Mouse (Mus musculus): ENCODE data around the gene Kif24. TPM values are rescaled to one million over a fixed set of nuclear protein-coding genes. Genes with fewer than 3 reads are reported as not detected.

The Kif24 gene
- polyA plus RNA-seq, 1 experiment from 2014 or later: 3.4 TPM

- 70% methylated on average over 11 of the region's 11 CpGs for WGBS
- Histone ChIP-seq H3K4me2 (replicated peaks) (no peak overlapping the region), H3K36me3 (replicated peaks; ENCODE audit: control insufficient read depth, insufficient read depth) (no peaks in the 10 kb centered on the region), H3K27ac (no peak overlapping the region), H3K27me3 (ENCODE audit: control insufficient read depth, insufficient read depth, low read length) (peaks cover 45% of the 10 kb centered on the region), H3K4me1 (replicated peaks; ENCODE audit: control insufficient read depth, insufficient read depth, low read length) (peaks cover 13% of the 10 kb centered on the region; the same call in 1 of the 2 replicates), H3K4me3 (replicated peaks; ENCODE audit: low read length) (no peak overlapping the region), H3K9me3 (ENCODE audit: control insufficient read depth, low read length) (no peaks in the 10 kb centered on the region), H3K9ac (no peak overlapping the region)
- ATAC-seq (ENCODE audit: low FRiP score) (peak; percentile 36; the same call in 1 of the 2 replicates), DNase-seq (ENCODE audit: low spot score) (peak; percentile 52)
Measured at GRCm38 (mm10) chr4:41495850-41496249, 31.2 kb upstream of the Kif24 start.

- Histone ChIP-seq H3K9me3 (ENCODE audit: control insufficient read depth, low read length) (no peaks in the 10 kb centered on the region), H3K4me3 (replicated peaks; ENCODE audit: low read length) (no peak overlapping the region), H3K4me2 (replicated peaks) (no peak overlapping the region), H3K27ac (no peak overlapping the region), H3K4me1 (replicated peaks; ENCODE audit: control insufficient read depth, insufficient read depth, low read length) (peaks cover 13% of the 10 kb centered on the region; the same call in 1 of the 2 replicates), H3K36me3 (replicated peaks; ENCODE audit: control insufficient read depth, insufficient read depth) (no peaks in the 10 kb centered on the region), H3K9ac (no peak overlapping the region), H3K27me3 (ENCODE audit: control insufficient read depth, insufficient read depth, low read length) (peaks cover 38% of the 10 kb centered on the region)
- DNase-seq (ENCODE audit: low spot score) (no peak), ATAC-seq (ENCODE audit: low FRiP score) (no peak)
- WGBS: 84% methylated on average over 4 of the region's 4 CpGs
Measured at GRCm38 (mm10) chr4:41495076-41495475, 30.4 kb upstream of the Kif24 start.

DNA sequence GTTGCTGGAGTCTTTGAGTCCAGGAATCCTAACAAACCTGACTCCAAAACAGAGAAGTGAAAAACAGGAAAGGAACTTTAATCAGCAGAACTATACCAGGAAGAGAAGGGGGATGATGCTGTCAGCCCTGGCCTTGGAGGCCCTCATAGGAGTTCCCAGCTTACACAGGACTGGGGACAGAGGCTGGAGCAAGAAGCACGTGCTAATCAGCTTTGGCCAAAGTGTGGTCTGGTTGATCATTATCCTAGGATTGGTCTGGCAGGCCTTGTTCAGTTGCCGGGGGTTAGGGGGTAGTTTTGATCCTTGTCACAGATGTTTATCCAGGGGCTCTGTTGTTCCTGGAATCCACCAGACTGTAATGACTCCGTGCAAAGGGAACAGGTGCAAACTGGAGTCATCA is 29.7 kb upstream of the Kif24 start:
- Histone ChIP-seq H3K36me3 (replicated peaks; ENCODE audit: control insufficient read depth, insufficient read depth) (no peaks in the 10 kb centered on the region), H3K4me3 (replicated peaks; ENCODE audit: low read length) (no peak overlapping the region), H3K4me2 (replicated peaks) (no peak overlapping the region), H3K4me1 (replicated peaks; ENCODE audit: control insufficient read depth, insufficient read depth, low read length) (peaks cover 11% of the 10 kb centered on the region; the same call in 1 of the 2 replicates), H3K9ac (no peak overlapping the region), H3K27me3 (ENCODE audit: control insufficient read depth, insufficient read depth, low read length) (peaks cover 31% of the 10 kb centered on the region), H3K27ac (no peak overlapping the region), H3K9me3 (ENCODE audit: control insufficient read depth, low read length) (no peaks in the 10 kb centered on the region)
- WGBS: 42% methylated on average over 3 of the region's 3 CpGs
- ATAC-seq (ENCODE audit: low FRiP score) (no peak), DNase-seq (ENCODE audit: low spot score) (no peak)

DNA sequence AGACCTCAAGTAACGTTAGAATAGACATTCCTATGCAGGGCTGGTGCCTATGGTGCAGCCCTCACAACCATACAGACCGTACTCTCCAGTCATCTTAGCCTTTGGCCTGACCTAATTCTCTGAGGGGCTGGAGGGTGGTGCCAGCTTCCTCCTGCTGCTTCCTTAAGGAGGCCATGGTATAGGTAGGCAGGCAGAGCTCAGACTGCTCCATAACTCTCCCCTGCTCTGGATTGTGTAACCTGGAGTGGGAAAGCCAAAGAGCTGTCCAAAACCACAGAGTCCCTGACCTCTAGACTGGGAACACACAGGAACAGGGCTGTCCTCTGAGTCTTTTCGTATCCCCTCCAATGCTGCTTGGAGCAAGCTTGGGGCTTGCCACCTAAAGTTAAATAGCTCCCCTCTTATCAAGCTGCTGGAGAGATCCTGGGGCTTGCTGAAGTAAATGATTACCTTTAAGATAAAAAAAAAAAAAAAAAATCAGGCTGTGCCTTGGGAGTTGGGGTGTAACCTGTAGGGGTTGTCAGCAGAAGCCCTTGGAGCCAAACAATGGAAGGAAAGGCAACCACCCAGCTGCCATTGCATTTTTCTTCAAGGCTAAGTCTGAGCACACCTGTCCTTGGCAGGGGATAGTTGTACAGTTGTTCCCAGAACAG is 28.9 kb upstream of the Kif24 start:
- H3K4me1 ChIP-seq (replicated peaks; ENCODE audit: control insufficient read depth, insufficient read depth, low read length): peaks cover 8% of the 10 kb centered on the region; the same call in 1 of the 2 replicates
- WGBS: 70% methylated on average over 3 of the region's 3 CpGs
- ATAC-seq (ENCODE audit: low FRiP score) (no peak), DNase-seq (ENCODE audit: low spot score) (no peak)
- H3K27ac ChIP-seq: no peak overlapping the region
- H3K9ac ChIP-seq: no peak overlapping the region
- H3K27me3 ChIP-seq (ENCODE audit: control insufficient read depth, insufficient read depth, low read length): peaks cover 23% of the 10 kb centered on the region
- H3K4me3 ChIP-seq (replicated peaks; ENCODE audit: low read length): no peak overlapping the region
- H3K9me3 ChIP-seq (ENCODE audit: control insufficient read depth, low read length): no peaks in the 10 kb centered on the region
- H3K4me2 ChIP-seq (replicated peaks): no peak overlapping the region
- H3K36me3 ChIP-seq (replicated peaks; ENCODE audit: control insufficient read depth, insufficient read depth): no peaks in the 10 kb centered on the region

DNA sequence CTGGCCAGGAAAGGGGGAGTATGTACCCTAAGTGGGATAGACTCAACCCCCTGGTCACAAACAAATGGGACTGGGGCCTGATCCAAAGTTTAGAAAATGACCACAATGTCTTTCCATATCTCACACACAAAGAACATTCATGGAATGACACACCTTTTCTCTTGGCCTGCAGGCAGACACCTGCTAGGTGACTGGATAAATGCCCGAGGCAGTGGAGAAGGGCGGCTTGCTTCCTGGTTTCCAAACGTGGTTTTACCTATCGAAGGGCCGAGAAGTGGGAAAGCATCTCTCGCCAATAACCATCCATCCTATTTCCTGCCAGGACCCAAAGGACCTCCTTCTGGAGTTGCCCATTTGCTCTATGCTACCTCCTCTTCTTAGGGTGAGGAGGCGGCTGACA is 28.3 kb upstream of the Kif24 start:
- ATAC-seq (ENCODE audit: low FRiP score) (no peak), DNase-seq (ENCODE audit: low spot score) (no peak)
- H3K36me3 ChIP-seq (replicated peaks; ENCODE audit: control insufficient read depth, insufficient read depth): no peaks in the 10 kb centered on the region
- H3K27ac ChIP-seq: no peak overlapping the region
- 90% methylated on average over 7 of the region's 7 CpGs for WGBS
- no peak overlapping the region for H3K9ac ChIP-seq
- peaks cover 4% of the 10 kb centered on the region; the same call in 1 of the 2 replicates for H3K4me1 ChIP-seq (replicated peaks; ENCODE audit: control insufficient read depth, insufficient read depth, low read length)
- no peak overlapping the region for H3K4me2 ChIP-seq (replicated peaks)
- H3K4me3 ChIP-seq (replicated peaks; ENCODE audit: low read length): no peak overlapping the region
- peaks cover 16% of the 10 kb centered on the region for H3K27me3 ChIP-seq (ENCODE audit: control insufficient read depth, insufficient read depth, low read length)
- no peaks in the 10 kb centered on the region for H3K9me3 ChIP-seq (ENCODE audit: control insufficient read depth, low read length)

- H3K27ac ChIP-seq: no peak overlapping the region
- no peaks in the 10 kb centered on the region for H3K4me1 ChIP-seq (replicated peaks; ENCODE audit: control insufficient read depth, insufficient read depth, low read length)
- DNase-seq (ENCODE audit: low spot score) (no peak), ATAC-seq (ENCODE audit: low FRiP score) (no peak)
- H3K9me3 ChIP-seq (ENCODE audit: control insufficient read depth, low read length): no peaks in the 10 kb centered on the region
- H3K9ac ChIP-seq: no peak overlapping the region
- H3K4me2 ChIP-seq (replicated peaks): no peak overlapping the region
- H3K27me3 ChIP-seq (ENCODE audit: control insufficient read depth, insufficient read depth, low read length): no peaks in the 10 kb centered on the region
- no peak overlapping the region for H3K4me3 ChIP-seq (replicated peaks; ENCODE audit: low read length)
- peaks cover 7% of the 10 kb centered on the region; the same call in 1 of the 2 replicates for H3K36me3 ChIP-seq (replicated peaks; ENCODE audit: control insufficient read depth, insufficient read depth)
- WGBS: 55% methylated on average over 6 of the region's 6 CpGs
Measured at GRCm38 (mm10) chr4:41481601-41482017, 16.9 kb upstream of the Kif24 start.

DNA sequence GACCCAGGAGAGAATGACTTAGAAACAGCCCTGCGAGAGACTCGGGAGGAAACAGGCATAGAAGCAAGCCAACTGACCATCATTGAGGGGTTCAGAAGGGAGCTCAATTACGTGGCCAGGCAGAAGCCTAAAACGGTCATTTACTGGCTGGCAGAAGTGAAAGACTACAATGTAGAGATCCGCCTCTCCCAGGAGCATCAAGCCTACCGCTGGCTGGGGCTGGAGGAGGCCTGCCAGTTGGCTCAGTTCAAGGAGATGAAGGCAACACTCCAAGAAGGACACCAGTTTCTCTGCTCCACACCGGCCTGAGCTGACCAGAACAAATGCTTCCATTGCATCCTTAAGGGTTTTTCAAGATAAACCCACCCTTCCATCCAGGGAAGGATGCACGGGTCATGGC is 15.6 kb upstream of the Kif24 start:
- Histone ChIP-seq H3K4me3 (replicated peaks; ENCODE audit: low read length) (no peak overlapping the region), H3K4me1 (replicated peaks; ENCODE audit: control insufficient read depth, insufficient read depth, low read length) (no peaks in the 10 kb centered on the region), H3K9me3 (ENCODE audit: control insufficient read depth, low read length) (no peaks in the 10 kb centered on the region), H3K27ac (no peak overlapping the region), H3K9ac (no peak overlapping the region), H3K27me3 (ENCODE audit: control insufficient read depth, insufficient read depth, low read length) (no peaks in the 10 kb centered on the region), H3K4me2 (replicated peaks) (no peak overlapping the region), H3K36me3 (replicated peaks; ENCODE audit: control insufficient read depth, insufficient read depth) (peaks cover 7% of the 10 kb centered on the region; the same call in 1 of the 2 replicates)
- WGBS: 81% methylated on average over 8 of the region's 8 CpGs
- ATAC-seq (ENCODE audit: low FRiP score) (no peak), DNase-seq (ENCODE audit: low spot score) (no peak)

- H3K27ac ChIP-seq: no peak overlapping the region
- DNase-seq (ENCODE audit: low spot score) (no peak), ATAC-seq (ENCODE audit: low FRiP score) (no peak)
- no peak overlapping the region for H3K4me3 ChIP-seq (replicated peaks; ENCODE audit: low read length)
- no peak overlapping the region for H3K4me2 ChIP-seq (replicated peaks)
- H3K27me3 ChIP-seq (ENCODE audit: control insufficient read depth, insufficient read depth, low read length): no peaks in the 10 kb centered on the region
- no peaks in the 10 kb centered on the region for H3K4me1 ChIP-seq (replicated peaks; ENCODE audit: control insufficient read depth, insufficient read depth, low read length)
- no peaks in the 10 kb centered on the region for H3K9me3 ChIP-seq (ENCODE audit: control insufficient read depth, low read length)
- H3K9ac ChIP-seq: no peak overlapping the region
- WGBS: 76% methylated on average over 1 of the region's 1 CpGs
- peaks cover 7% of the 10 kb centered on the region; the same call in 1 of the 2 replicates for H3K36me3 ChIP-seq (replicated peaks; ENCODE audit: control insufficient read depth, insufficient read depth)
Measured at GRCm38 (mm10) chr4:41479456-41479804, 14.7 kb upstream of the Kif24 start.

GRCm38 (mm10) chr4:41478751-41479455 is 14.2 kb upstream of the Kif24 start:
- Histone ChIP-seq H3K4me3 (replicated peaks; ENCODE audit: low read length) (no peak overlapping the region), H3K36me3 (replicated peaks; ENCODE audit: control insufficient read depth, insufficient read depth) (peaks cover 7% of the 10 kb centered on the region; the same call in 1 of the 2 replicates), H3K27me3 (ENCODE audit: control insufficient read depth, insufficient read depth, low read length) (no peaks in the 10 kb centered on the region), H3K9ac (no peak overlapping the region), H3K9me3 (ENCODE audit: control insufficient read depth, low read length) (no peaks in the 10 kb centered on the region), H3K4me2 (replicated peaks) (no peak overlapping the region), H3K27ac (no peak overlapping the region), H3K4me1 (replicated peaks; ENCODE audit: control insufficient read depth, insufficient read depth, low read length) (no peaks in the 10 kb centered on the region)
- 66% methylated on average over 4 of the region's 4 CpGs for WGBS
- DNase-seq (ENCODE audit: low spot score) (no peak), ATAC-seq (ENCODE audit: low FRiP score) (no peak)
